Mouse (Mus musculus) E14TG2a.4 (cell line): Measurements from ENCODE around the gene Mgst3.

Source experiments
- CTCF ChIP-seq: conservative IDR thresholded peaks from 2 replicates; pipeline ENCODE4 v1.5.1; 2014; ENCODE audit warnings: low read length
- NANOG ChIP-seq: IDR thresholded peaks from 2 replicates; pipeline ENCODE4 v1.6.1; 2014; ENCODE audit warnings: borderline replicate concordance, low read length, mixed read lengths
- POU5F1 ChIP-seq: IDR thresholded peaks from 2 replicates; pipeline ENCODE4 v1.6.1; 2014; ENCODE audit warnings: low read length, borderline replicate concordance

- TF ChIP-seq CTCF (no peak), POU5F1 (no peak), NANOG (no peak)
Measured at GRCm38 (mm10) chr1:167384156-167384555, 9.5 kb downstream of the Mgst3 start.
